Mouse (Mus musculus): ENCODE results near the gene Rora.

Gene Rora

GRCm38 (mm10) chr9:68759324-68759723 is 105.7 kb downstream of the Rora start:
- DNase-seq (ENCODE audit: extremely low spot score, low spot score), result no peak

GRCm38 (mm10) chr9:68760329-68760728 is 106.7 kb downstream of the Rora start:
- DNase-seq (ENCODE audit: extremely low spot score, low spot score), result no peak

GRCm38 (mm10) chr9:68760876-68761275 is 107.3 kb downstream of the Rora start:
- no peak for DNase-seq (ENCODE audit: extremely low spot score, low spot score)

GRCm38 (mm10) chr9:68761672-68762071 is 108.1 kb downstream of the Rora start:
- no peak for DNase-seq (ENCODE audit: extremely low spot score, low spot score)

GRCm38 (mm10) chr9:68765595-68765994 is 112.0 kb downstream of the Rora start:
- DNase-seq (ENCODE audit: extremely low spot score, low spot score), result no peak

GRCm38 (mm10) chr9:68769638-68770037 is 116.1 kb downstream of the Rora start:
- DNase-seq (ENCODE audit: extremely low spot score, low spot score), result no peak

GRCm38 (mm10) chr9:68771383-68771782 is 117.8 kb downstream of the Rora start:
- no peak for DNase-seq (ENCODE audit: extremely low spot score, low spot score)

- DNase-seq (ENCODE audit: extremely low spot score, low spot score), result no peak
Observed at GRCm38 (mm10) chr9:68773770-68774169, 120.2 kb downstream of the Rora start.

GRCm38 (mm10) chr9:68782011-68782410 is 128.4 kb downstream of the Rora start:
- no peak for DNase-seq (ENCODE audit: extremely low spot score, low spot score)

GRCm38 (mm10) chr9:68782604-68783003 is 129.0 kb downstream of the Rora start:
- no peak for DNase-seq (ENCODE audit: extremely low spot score, low spot score)

- DNase-seq (ENCODE audit: extremely low spot score, low spot score), result no peak
Observed at GRCm38 (mm10) chr9:68783246-68783645, 129.7 kb downstream of the Rora start.

GRCm38 (mm10) chr9:68786614-68787293 is 133.2 kb downstream of the Rora start:
- DNase-seq (ENCODE audit: extremely low spot score, low spot score), result no peak

- no peak for DNase-seq (ENCODE audit: extremely low spot score, low spot score)
Observed at GRCm38 (mm10) chr9:68787665-68788064, 134.1 kb downstream of the Rora start.

GRCm38 (mm10) chr9:68790922-68791321 is 137.3 kb downstream of the Rora start:
- no peak for DNase-seq (ENCODE audit: extremely low spot score, low spot score)

- no peak for DNase-seq (ENCODE audit: extremely low spot score, low spot score)
Observed at GRCm38 (mm10) chr9:68791982-68792540, 138.5 kb downstream of the Rora start.

GRCm38 (mm10) chr9:68795314-68795713 is 141.7 kb downstream of the Rora start:
- DNase-seq (ENCODE audit: extremely low spot score, low spot score), result peak; percentile 24

- DNase-seq (ENCODE audit: extremely low spot score, low spot score), result no peak
Observed at GRCm38 (mm10) chr9:68798221-68798620, 144.6 kb downstream of the Rora start.

- DNase-seq (ENCODE audit: extremely low spot score, low spot score), result no peak
Observed at GRCm38 (mm10) chr9:68799065-68799464, 145.5 kb downstream of the Rora start.

GRCm38 (mm10) chr9:68804229-68804628 is 150.6 kb downstream of the Rora start:
- no peak for DNase-seq (ENCODE audit: extremely low spot score, low spot score)

GRCm38 (mm10) chr9:68805776-68806175 is 152.2 kb downstream of the Rora start:
- DNase-seq (ENCODE audit: extremely low spot score, low spot score), result no peak

GRCm38 (mm10) chr9:68807735-68808134 is 154.1 kb downstream of the Rora start:
- no peak for DNase-seq (ENCODE audit: extremely low spot score, low spot score)

GRCm38 (mm10) chr9:68809536-68809935 is 155.9 kb downstream of the Rora start:
- no peak for DNase-seq (ENCODE audit: extremely low spot score, low spot score)

- DNase-seq (ENCODE audit: extremely low spot score, low spot score), result no peak
Observed at GRCm38 (mm10) chr9:68814723-68815122, 161.1 kb downstream of the Rora start.
